Mouse (Mus musculus) 416B (cell line): Measurements from ENCODE around the gene Bspry.
A peak's percentile ranks its signal among the peaks of the same experiment; 100 is the strongest.

Source experiments
- DNase-seq: peaks from one replicate; pipeline ENCODE4 v3.0.0; 2011; ENCODE audit warnings: low read depth

The Bspry gene

GRCm38 (mm10) chr4:62480709-62481605 lies 1.1 kb downstream of the Bspry start:
- DNase-seq, result peak; percentile 98

- peak; percentile 67 for DNase-seq
Measured at GRCm38 (mm10) chr4:62484928-62485327, 5.1 kb downstream of the Bspry start.

- peak; percentile 33 for DNase-seq
Measured at GRCm38 (mm10) chr4:62485450-62486161, 5.8 kb downstream of the Bspry start.

DNA sequence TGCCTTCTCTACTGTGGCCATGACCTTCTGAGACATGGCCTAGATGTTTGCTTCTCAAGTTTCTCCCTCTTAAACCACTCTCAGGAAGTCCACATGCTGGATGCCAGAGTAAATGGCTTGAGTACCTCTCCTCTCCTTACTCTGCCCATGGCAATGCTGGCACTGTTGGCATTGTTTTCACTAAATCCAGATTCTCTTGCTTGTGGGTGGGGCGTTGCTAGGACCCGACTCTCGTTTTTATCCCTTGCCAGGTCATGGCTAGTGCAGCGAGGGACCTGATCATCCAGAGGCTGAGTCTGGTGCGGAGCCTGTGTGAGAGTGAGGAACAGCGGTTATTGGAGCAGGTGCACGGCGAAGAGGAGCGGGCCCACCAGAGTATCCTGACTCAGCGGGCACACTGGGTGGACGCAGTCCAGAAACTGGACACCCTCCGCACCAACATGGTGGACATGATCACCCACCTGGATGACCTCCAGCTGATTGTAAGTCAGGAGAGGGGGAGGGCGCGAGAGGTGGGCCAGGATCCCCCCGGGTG lies 6.4 kb downstream of the Bspry start:
- DNase-seq, result no peak

DNA sequence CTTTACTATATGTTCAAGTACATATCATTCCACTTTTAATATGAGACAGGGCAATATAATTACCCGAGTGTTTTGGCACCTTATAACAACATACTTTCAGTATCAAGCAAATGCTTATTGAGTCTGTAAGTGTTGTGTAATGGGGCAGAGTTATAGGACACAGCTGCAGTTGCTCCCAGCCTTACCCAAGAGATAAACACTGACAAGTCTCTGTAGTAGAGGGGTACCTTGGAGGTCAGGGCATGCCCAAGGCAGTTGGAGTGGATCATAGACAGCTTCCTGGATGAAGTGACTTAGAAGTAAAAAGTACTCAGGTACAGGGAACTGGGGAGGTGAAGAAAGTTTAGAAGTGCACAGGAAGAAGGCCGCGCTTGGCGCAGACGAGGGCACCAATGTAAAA lies 7.3 kb downstream of the Bspry start:
- DNase-seq, result no peak

DNA sequence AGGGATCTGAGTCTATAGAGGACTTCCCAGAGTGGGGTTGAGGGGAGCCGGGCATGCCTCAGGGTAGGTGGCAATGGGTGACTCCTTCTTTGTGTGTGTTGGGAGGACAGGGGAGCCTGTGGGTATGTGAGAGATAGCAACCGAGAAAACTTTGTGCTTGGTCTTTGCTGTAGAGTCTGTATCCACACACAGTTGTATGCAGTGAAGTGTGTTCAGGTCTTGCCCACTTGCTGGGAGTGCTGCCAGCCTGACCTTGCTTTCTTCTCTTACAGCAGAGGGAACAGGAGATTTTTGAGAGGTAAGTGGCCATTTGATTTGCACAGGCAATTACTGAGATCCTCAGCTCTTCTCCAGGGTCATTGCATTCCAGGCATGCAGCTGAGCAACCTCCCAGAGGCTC lies 8.1 kb downstream of the Bspry start:
- DNase-seq, result no peak

GRCm38 (mm10) chr4:62492682-62493081 lies 12.8 kb downstream of the Bspry start:
- no peak for DNase-seq

DNA sequence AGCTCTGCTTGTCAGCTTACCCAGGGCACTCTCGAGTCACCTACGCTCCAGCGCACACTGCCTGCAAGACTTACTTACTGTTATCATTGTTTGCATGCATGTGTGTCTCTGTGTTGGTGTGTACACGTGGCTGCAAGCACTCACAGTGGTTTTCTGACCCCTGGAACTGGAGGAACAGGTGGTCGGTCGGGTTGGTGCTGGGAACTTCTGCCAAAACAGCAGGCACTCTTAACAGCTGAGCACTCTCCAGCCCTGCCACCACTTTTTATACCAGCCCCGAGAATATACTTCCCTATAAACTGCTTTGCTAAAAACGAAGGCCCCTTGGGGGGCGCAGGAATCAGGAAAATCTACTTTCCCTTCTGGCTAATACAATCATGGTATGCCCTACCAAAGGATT lies 14.4 kb downstream of the Bspry start:
- no peak for DNase-seq

DNA sequence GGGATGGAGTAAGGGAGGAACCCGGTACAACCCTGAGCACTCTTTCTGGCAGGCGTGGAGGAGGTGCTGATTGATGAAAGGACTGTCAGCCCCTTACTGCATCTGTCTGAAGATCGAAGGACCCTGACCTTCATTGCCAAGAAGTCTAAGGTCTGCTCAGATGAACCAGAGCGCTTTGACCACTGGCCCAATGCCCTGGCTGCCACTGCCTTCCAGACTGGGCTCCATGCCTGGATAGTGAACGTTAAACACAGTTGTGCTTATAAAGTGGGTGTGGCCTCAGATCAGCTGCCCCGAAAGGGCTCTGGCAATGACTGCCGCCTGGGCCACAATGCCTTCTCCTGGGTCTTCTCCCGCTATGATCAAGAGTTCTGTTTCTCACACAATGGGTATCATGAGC lies 16.1 kb downstream of the Bspry start:
- DNase-seq, result no peak

- DNase-seq, result peak; percentile 98
Measured at GRCm38 (mm10) chr4:62496815-62497214, 17.0 kb downstream of the Bspry start.

- DNase-seq, result no peak
Measured at GRCm38 (mm10) chr4:62500799-62501198, 20.9 kb downstream of the Bspry start.

- no peak for DNase-seq
Measured at GRCm38 (mm10) chr4:62501534-62501933, 21.7 kb downstream of the Bspry start.

DNA sequence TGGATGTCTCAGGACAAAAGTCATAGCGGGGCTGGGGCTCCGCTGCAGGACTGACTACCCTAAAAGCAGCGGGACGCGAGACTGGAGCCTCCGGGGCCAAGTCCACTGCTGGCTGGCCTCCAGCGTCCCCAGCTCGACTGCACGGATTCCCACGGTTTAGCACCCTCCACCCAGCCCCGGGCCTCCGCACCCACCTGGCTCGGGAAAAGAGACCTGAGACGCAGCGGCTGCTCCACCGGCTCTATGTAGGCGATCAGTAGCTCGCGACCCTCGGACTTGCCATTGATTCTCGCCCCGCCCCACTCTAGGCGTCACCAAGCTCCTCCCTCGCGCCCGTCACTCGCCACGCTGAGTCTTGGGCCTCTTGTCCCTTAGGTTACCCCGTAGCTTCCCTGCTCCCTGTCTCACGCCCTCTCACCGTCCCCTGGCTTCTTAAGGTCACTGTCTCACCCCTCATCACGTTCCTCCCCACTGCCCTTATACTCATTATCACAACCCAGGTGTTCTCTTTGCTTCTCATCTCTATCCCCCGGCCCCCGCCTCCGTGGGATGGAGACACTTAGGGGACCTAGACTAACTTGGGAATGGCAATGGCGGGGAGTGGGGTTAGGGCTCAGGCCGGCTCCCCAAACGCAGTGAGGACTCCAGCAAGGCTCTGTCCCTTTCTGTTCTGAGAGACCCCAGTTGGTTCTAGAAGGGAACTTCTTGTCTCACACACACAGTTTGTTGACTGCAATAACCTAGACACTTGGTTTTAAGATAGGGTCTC lies 22.3 kb downstream of the Bspry start:
- peak; percentile 96 for DNase-seq

DNA sequence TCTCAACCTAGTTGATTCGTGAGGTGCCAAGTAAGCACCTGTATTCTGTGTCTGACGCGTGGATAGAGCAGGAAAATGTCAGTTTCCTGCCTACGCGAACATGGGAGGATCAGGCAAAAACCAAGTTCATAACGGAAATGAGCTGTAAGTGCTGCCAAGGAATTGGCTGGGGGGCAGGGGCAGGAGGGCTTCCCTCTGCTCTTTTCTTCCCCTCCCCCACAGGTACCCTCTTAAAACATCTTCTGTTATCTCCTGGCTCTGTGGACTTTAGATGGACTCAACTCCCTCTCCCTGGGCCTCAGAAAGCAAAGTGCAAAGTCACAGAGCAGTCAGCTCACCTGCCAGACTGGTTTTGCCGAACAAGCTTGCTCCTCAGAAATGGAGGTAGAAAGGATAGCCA lies 23.1 kb downstream of the Bspry start:
- peak; percentile 49 for DNase-seq

DNA sequence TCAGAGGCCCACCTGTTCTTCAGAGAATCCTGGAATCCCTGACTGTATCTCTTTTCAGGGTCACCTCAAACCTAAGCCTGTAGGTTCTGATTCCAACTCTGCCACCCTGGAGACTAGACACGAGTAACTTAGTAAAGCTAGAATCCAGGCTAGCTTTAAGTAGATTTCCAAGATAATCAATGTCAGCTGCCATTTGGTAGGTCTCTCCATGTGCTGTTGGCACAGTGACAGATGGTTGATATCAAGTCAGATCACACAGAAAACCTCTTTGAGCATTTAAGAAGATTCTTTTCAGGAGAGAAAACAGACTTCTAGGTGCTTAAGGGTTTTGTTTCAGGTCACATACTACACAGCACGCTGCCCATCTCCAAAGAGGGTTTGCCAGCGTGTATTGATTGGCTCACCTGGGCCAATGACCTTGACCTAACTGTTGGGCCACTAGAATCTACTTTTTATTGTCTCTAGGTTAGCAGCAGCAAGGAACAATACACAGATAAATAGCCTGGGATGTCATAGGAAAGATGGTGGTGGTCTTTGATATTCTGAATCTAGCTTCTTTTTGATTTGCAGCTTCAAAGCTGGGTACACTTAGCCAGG lies 23.6 kb downstream of the Bspry start, which contains the start of gene Hdhd3:
Gene Hdhd3 (minus strand): TSS at position 94 of the 597 bp plus-strand sequence.
- peak; percentile 22 for DNase-seq

DNA sequence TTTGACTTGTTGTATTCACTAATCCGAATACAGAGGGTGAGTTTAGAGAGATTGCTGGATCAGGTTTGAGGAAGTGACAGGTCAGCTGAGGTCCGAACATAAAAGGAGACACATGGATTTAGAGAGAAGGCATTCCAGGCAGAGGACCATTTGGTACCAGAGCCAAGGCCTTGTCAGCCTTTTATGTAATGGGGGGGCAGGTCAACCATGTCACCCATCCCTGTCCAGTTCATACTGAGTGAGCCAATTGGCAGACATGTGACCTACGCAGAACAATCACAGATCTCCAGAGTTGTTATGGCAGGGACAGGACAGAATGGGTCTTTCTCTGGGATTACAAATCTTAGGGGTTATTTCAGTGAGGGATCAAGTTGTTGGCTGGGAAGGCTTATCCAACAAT lies 26.1 kb downstream of the Bspry start:
- no peak for DNase-seq

- DNase-seq, result peak; percentile 87
Measured at GRCm38 (mm10) chr4:62506798-62507197, 26.9 kb downstream of the Bspry start.

- DNase-seq, result no peak
Measured at GRCm38 (mm10) chr4:62508839-62509238, 29.0 kb downstream of the Bspry start.

- DNase-seq, result no peak
Measured at GRCm38 (mm10) chr4:62509946-62510345, 30.1 kb downstream of the Bspry start.

GRCm38 (mm10) chr4:62513998-62514506 lies 34.2 kb downstream of the Bspry start:
- DNase-seq, result peak; percentile 25

- DNase-seq, result no peak
Measured at GRCm38 (mm10) chr4:62514995-62515394, 35.1 kb downstream of the Bspry start.
